Mouse (Mus musculus): ENCODE measurements at regions not wholly inside any gene's neighbourhood (a gene's known extent, or its start where the extent isn't known, plus 50 kb on each side); places are given as distances from the start of the nearest gene placed in this dataset.

DNA sequence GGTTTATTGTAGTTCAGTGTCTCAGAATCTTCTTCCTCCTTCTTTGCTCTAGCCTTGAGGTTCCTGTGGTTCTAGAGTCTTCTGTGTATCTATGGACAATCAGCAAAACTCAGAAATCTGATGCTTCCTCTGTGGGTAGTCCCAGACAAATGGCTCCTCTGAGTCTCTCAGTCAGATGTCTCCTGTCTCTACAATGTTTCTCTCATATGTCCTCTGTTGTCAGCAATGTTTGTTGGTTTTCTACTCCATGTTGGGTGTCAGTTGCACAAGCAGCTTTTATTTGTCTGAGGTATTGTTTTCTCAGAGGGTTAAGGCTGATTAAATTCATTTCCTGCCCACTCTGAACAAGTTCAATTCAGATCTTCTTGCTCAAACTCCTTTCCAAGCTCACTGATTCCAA is 575.8 kb downstream of the Slitrk6 start:
- TF ChIP-seq TCF3 (IDR thresholded peaks at IDR 0.05; ENCODE audit: insufficient read length, low read depth) (no peak), POLR2AphosphoS2 (IDR thresholded peaks at IDR 0.05; ENCODE audit: insufficient read length, low read depth) (no peak), POLR2A (IDR thresholded peaks at IDR 0.05; ENCODE audit: insufficient read length, low read depth) (no peak), MYOG (IDR thresholded peaks at IDR 0.05; ENCODE audit: control insufficient read depth in 1 of 3, insufficient read depth in 1 of 3, insufficient read length in 2 of 3, low read depth in 2 of 3) (no peak), USF1 (IDR thresholded peaks at IDR 0.05; ENCODE audit: low read depth) (no peak), MYOD1 (IDR thresholded peaks at IDR 0.05; ENCODE audit: control insufficient read depth in 1 of 3, insufficient read length in 2 of 3, low read depth in 2 of 3) (no peak)
